Mouse (Mus musculus) layer of hippocampus, adult 2 months (tissue): Measurements from ENCODE around the gene Espnl. TPM values are rescaled to one million over a fixed set of nuclear protein-coding genes. Genes with fewer than 3 reads are reported as not detected.
A peak's percentile ranks its signal among the peaks of the same experiment; 100 is the strongest.

Experiments
- DNase-seq, 2 experiments: peaks; one replicate each; pipeline ENCODE4 v3.0.0; 2022; ENCODE audit warnings: low spot score in 2 of 2
- H3K27ac ChIP-seq: fragments of 200-600 bp; 2 replicates; pipeline ENCODE4 v1.8.1; 2022
- H3K4me3 ChIP-seq: fragments of 200-600 bp; 2 replicates; pipeline ENCODE4 v1.8.1; 2022; ENCODE audit warnings: mild to moderate bottlenecking
- CTCF ChIP-seq: fragments of 200-600 bp; conservative IDR thresholded peaks from 2 replicates; pipeline ENCODE4 v1.8.1; 2022; ENCODE audit warnings: antibody characterized with exemption, mild to moderate bottlenecking, moderate library complexity
- total RNA-seq, 2 experiments: library from RNA; stranded (reverse); gene quantifications; 2 replicates each; pipeline ENCODE4 v1.2.3; 2021

Espnl gene
- total RNA-seq, 2 experiments from 2014 or later, result 0.05 to 0.10 TPM

GRCm38 (mm10) chr1:91370055-91370454, 48.2 kb downstream of the Espnl start:
- no peak for DNase-seq
- no peak for TF ChIP-seq CTCF
- H3K27ac ChIP-seq, result no peak overlapping the region
- no peak overlapping the region for H3K4me3 ChIP-seq

DNA sequence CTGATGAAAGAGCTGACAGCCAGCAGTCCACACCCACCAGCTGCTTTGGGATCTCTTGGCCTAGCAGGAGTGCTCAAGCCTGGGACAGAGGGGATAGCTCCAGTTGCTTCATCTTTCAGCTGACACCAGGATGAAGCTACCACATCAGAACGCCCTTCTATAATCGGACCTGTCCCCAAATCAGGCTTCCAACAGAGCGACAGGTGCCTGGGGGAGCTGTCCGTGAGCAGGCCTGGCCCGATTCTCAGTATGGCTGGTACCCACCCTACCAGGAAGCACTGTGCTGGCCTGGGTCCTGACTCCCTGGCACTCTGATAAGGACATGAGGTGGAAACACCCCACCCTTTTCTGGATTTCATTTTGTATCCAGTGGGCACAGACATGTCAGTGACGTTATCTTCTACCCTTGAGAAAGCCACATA, 51.5 kb downstream of the Espnl start:
- DNase-seq, result no peak
- Histone ChIP-seq H3K4me3 (no peak overlapping the region), H3K27ac (no peak overlapping the region)
- no peak for TF ChIP-seq CTCF

DNA sequence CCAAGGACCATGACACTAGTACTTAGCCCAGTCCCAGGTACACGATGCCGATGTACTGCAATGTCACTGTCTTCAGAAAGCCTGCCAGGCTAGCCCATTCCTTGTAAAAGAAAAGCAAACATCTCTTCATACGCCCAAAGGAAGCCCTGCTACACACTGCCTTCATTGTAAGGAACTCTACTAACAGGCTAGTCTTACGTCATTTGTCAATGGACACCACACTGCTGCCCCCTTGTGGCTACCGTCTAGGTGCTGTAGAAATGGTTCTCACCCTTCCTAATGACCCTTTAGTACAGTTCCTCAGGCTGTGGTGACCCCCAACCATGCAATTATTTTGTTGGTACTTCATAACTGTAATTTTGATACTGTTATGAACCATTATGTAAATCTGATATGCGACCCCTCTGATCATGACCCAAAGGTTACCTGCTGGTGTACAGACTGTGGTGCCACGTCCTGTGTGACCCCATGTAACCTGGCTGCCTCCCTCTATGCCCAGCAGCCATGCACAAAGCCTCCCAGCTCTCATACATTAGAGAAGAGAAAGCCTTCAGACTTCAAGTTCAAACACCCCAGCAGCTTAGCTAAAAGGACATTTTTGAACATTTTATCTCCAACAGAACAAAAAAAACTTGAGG, 58.7 kb downstream of the Espnl start:
- TF ChIP-seq CTCF, result peak; percentile 92
- no peak overlapping the region for H3K4me3 ChIP-seq
- H3K27ac ChIP-seq, result no peak overlapping the region
- peak; percentile 41 to 71 for DNase-seq

DNA sequence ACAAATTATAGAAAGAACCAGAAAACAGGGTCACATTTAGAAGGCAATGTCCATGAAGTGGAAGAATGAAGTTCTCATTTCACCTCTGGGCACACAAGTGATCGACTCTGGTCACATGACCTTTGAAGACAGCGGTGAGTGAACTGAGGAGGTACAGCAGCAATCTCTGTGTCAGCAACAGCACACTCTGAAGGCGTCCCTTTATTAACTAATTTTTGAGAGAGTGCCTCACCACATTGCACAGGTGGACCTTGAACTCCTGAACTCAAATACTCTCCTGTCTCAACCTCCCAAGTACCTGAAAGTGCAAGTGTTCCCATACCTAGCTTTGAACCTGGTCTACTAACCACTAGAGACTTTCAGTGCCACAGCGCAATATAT, 59.2 kb downstream of the Espnl start:
- DNase-seq, result no peak
- no peak for TF ChIP-seq CTCF
- no peak overlapping the region for H3K4me3 ChIP-seq
- no peak overlapping the region for H3K27ac ChIP-seq

DNA sequence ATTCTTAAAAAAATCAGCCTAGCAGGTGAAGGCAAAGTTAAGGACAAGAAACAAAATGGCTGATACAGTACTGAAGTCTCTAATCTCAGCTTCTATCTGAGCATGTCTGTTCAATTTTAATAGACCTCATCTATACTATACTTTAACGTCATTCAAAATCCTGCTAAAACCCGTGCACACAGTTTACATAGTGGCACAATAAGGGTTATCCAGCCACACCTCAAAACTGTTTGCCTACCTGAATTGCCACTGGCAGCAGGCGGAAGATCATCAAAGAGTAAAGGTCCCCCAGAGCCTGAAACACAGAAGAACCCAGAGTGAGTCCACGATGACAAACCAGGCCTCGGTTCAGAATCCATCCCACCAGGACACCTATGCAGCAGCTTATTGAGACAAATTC, 68.5 kb downstream of the Espnl start:
- TF ChIP-seq CTCF, result no peak
- H3K4me3 ChIP-seq, result no peak overlapping the region
- no peak overlapping the region for H3K27ac ChIP-seq
- no peak for DNase-seq

DNA sequence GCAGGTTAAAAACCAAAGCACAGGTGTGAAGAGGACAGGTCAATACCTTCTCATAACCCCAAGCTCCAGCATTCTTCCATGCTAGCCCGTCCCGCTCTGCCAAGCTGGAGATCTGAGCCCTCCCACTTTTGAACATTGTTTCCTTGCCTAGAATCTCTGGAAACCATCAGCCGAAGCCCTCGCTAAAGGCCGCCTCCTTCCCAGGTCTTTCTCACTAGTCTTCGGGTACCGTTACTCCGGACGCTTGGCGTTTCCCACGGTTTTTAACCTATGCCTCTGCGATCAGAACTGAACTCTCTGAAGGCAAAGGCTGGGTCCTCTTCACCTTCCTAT, 76.0 kb downstream of the Espnl start:
- TF ChIP-seq CTCF, result no peak
- Histone ChIP-seq H3K4me3 (peak overlapping the region; percentile 83), H3K27ac (peak overlapping the region; percentile 99)
- no peak for DNase-seq

Other genes with a start within 250 kb of the Espnl start
- gene Rbm44, start 177.0 kb upstream of the Espnl start, total RNA-seq, result not detected
- 10 to 100 TPM; 57.2 to 61.5 TPM for gene Ramp1, start 142.3 kb upstream of the Espnl start, total RNA-seq
- 10 to 100 TPM; 44.9 to 50.7 TPM for gene Ube2f, start 71.8 kb upstream of the Espnl start, total RNA-seq
- gene Scly, start 23.7 kb upstream of the Espnl start, total RNA-seq, result 10 to 100 TPM; 21.1 to 21.7 TPM
- under 1 TPM in 1 of 2 experiments, not detected in 1; 0.15 TPM for gene Klhl30, start 28.9 kb downstream of the Espnl start, total RNA-seq
- gene Erfe, start 44.4 kb downstream of the Espnl start, total RNA-seq, result not detected
- 10 to 100 TPM; 66.6 to 67.9 TPM for gene Ilkap, start 76.7 kb downstream of the Espnl start, total RNA-seq
- gene Hes6, start 92.0 kb downstream of the Espnl start, total RNA-seq, result 10 to 100 TPM; 15.4 to 15.7 TPM
- 10 to 100 TPM; 21.2 to 27.5 TPM for gene Per2, start 137.2 kb downstream of the Espnl start, total RNA-seq
- 10 to 100 TPM; 11.0 to 13.6 TPM for gene Traf3ip1, start 172.6 kb downstream of the Espnl start, total RNA-seq
- gene Asb1, start 218.5 kb downstream of the Espnl start, total RNA-seq, result 10 to 100 TPM; 32.4 to 40.1 TPM